Mouse (Mus musculus) stomach, postnatal 0 days (tissue): Measurements from ENCODE around the gene Misp. TPM values are rescaled to one million over a fixed set of nuclear protein-coding genes. Genes with fewer than 3 reads are reported as not detected.

Experiments used
- ATAC-seq: fragments of 200-750 bp; cut with Nextera tagmentation; 2 replicates; pipeline ENCODE4 v1.8.0; 2017; ENCODE audit not compliant: low FRiP score, low TSS enrichment
- DNase-seq: peaks from one replicate; pipeline ENCODE4 v3.0.0-alpha.2; 2016; ENCODE audit warnings: low spot score
- H3K27ac ChIP-seq: fragments of 300-500 bp; sonication (generic); replicated peaks from 2 replicates; pipeline ENCODE4 v1.5.1; 2014; ENCODE audit warnings: mild to moderate bottlenecking, control low read depth
- H3K27me3 ChIP-seq: fragments of 300-500 bp; sonication (generic); 2 replicates; pipeline ENCODE4 v1.6.1; 2014; ENCODE audit warnings: low read length; ENCODE audit not compliant: control insufficient read depth, insufficient read depth
- H3K36me3 ChIP-seq: fragments of 300-500 bp; sonication (generic); 2 replicates; pipeline ENCODE4 v1.6.1; 2014; ENCODE audit warnings: low read length, mixed read lengths; ENCODE audit not compliant: control insufficient read depth, insufficient read depth
- H3K4me1 ChIP-seq: fragments of 300-500 bp; sonication (generic); replicated peaks from 2 replicates; pipeline ENCODE4 v1.6.1; 2014; ENCODE audit warnings: antibody characterized with exemption; ENCODE audit not compliant: control insufficient read depth, insufficient read depth
- H3K4me2 ChIP-seq: fragments of 300-500 bp; sonication (generic); replicated peaks from 2 replicates; pipeline ENCODE4 v1.6.1; 2014; ENCODE audit warnings: low read depth, mild to moderate bottlenecking, control low read depth, moderate library complexity
- H3K4me3 ChIP-seq: fragments of 300-500 bp; sonication (generic); 2 replicates; pipeline ENCODE4 v1.5.1; 2014; ENCODE audit warnings: low read depth, low read length, control low read depth
- H3K9ac ChIP-seq: fragments of 300-500 bp; sonication (generic); 2 replicates; pipeline ENCODE4 v1.6.1; 2014; ENCODE audit warnings: mild to moderate bottlenecking, low read length, control low read depth, mixed read lengths
- H3K9me3 ChIP-seq: fragments of 300-500 bp; sonication (generic); 2 replicates; pipeline ENCODE4 v1.6.1; 2016; ENCODE audit warnings: low read length; ENCODE audit not compliant: control insufficient read depth
- CTCF ChIP-seq: IDR thresholded peaks from 2 replicates; pipeline ENCODE4 v1.5.1; 2016; ENCODE audit warnings: antibody characterized with exemption, low read depth, mild to moderate bottlenecking, moderate library complexity
- EP300 ChIP-seq: optimal IDR thresholded peaks from 2 replicates; pipeline ENCODE3; 2016; ENCODE audit warnings: antibody characterized with exemption
- WGBS: fragments of 180-500 bp; shearing (Covaris S2); extraction: QIAGEN DNeasy Blood & Tissue Kit; methylation state at CpG from one replicate; pipeline ENCODE4 v1.1.7; 2014; 5-methylcytosine and 5-hydroxymethylcytosine counted together
- polyA plus RNA-seq: library from polyadenylated mRNA; unstranded; fragments of >200 nt; fragmentation: Nextera tagmentation; extraction: Ambion mirVana; gene quantifications from 2 replicates; pipeline ENCODE4 v1.2.1, GENCODE M21; 2015

Gene Misp
- polyA plus RNA-seq, 1 experiment from 2014 or later: 58.0 TPM

GRCm38 (mm10) chr10:79865189-79865601, 44.4 kb downstream of the Misp start:
- H3K36me3 ChIP-seq: peaks cover 29% of the 10 kb centered on the region
- no peak overlapping the region for H3K27ac ChIP-seq
- ATAC-seq (peak; percentile 16), DNase-seq (no peak)
- no peaks in the 10 kb centered on the region for H3K9me3 ChIP-seq
- WGBS: 48% methylated on average over 12 of the region's 12 CpGs
- H3K4me1 ChIP-seq: no peaks in the 10 kb centered on the region
- H3K9ac ChIP-seq: no peak overlapping the region
- TF ChIP-seq CTCF (no peak), EP300 (no peak)
- H3K4me3 ChIP-seq: no peak overlapping the region
- no peak overlapping the region for H3K4me2 ChIP-seq
- no peaks in the 10 kb centered on the region for H3K27me3 ChIP-seq

- H3K9ac ChIP-seq: no peak overlapping the region
- H3K4me1 ChIP-seq: no peaks in the 10 kb centered on the region
- no peak for DNase-seq
- H3K36me3 ChIP-seq: peaks cover 23% of the 10 kb centered on the region
- 66% methylated on average over 19 of the region's 19 CpGs for WGBS
- peak; percentile 31; the same call in 1 of the 2 replicates for ATAC-seq
- no peaks in the 10 kb centered on the region for H3K9me3 ChIP-seq
- H3K4me2 ChIP-seq: no peak overlapping the region
- TF ChIP-seq CTCF (peak; percentile 69), EP300 (no peak)
- H3K27ac ChIP-seq: no peak overlapping the region
- H3K27me3 ChIP-seq: no peaks in the 10 kb centered on the region
- H3K4me3 ChIP-seq: no peak overlapping the region
Observed at GRCm38 (mm10) chr10:79865801-79866295, 45.1 kb downstream of the Misp start.

DNA sequence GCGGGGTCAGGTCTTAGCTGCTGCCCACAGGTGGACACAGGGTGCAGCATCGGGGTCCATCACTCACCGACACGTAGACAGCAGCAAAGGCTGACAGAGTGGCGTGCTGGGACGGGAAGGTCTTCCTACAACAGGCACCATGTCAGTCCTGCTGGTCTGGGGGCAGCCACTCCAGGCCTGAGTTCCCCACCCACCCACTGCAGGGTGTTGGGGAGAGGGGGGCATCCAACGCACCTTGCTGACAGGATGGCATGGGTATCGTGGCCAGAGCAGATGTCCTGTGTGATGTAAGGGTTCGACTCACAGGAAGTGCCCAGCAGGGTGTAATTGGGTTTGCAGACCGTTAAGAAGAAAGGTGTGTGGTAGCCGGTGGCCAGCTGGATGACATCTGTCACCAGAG, 45.8 kb downstream of the Misp start:
- no peak for TF ChIP-seq EP300
- TF ChIP-seq CTCF: no peak
- H3K9me3 ChIP-seq: no peaks in the 10 kb centered on the region
- 77% methylated on average over 11 of the region's 11 CpGs for WGBS
- ATAC-seq (no peak), DNase-seq (no peak)
- H3K4me2 ChIP-seq: no peak overlapping the region
- H3K4me1 ChIP-seq: no peaks in the 10 kb centered on the region
- H3K27me3 ChIP-seq: no peaks in the 10 kb centered on the region
- no peak overlapping the region for H3K9ac ChIP-seq
- no peak overlapping the region for H3K27ac ChIP-seq
- H3K36me3 ChIP-seq: peaks cover 16% of the 10 kb centered on the region
- H3K4me3 ChIP-seq: no peak overlapping the region

DNA sequence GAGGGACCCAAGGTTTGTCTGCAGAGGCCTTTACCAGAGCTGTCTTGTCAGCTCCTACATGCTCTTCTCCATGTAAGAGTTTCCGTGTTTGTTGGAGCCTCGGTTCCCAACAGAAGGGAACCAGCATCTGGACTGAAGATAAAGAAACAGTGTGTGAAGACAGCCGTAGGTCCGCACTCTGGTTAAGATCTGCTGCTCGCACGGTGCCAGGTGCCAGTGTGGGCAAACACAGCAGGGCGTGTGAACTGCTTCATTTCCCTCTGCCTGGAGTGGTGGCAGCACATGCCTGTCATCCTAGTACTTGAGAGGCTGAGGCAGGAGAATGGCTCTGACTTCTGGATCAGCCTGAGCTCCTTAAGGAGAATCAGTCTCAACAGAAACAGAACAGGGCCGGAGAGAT, 51.1 kb downstream of the Misp start:
- Histone ChIP-seq H3K4me3 (no peak overlapping the region), H3K4me2 (no peak overlapping the region), H3K9ac (no peak overlapping the region), H3K9me3 (no peaks in the 10 kb centered on the region), H3K27me3 (no peaks in the 10 kb centered on the region), H3K27ac (no peak overlapping the region), H3K36me3 (no peaks in the 10 kb centered on the region), H3K4me1 (no peaks in the 10 kb centered on the region)
- TF ChIP-seq EP300 (no peak), CTCF (no peak)
- DNase-seq: no peak
- 76% methylated on average over 8 of the region's 8 CpGs for WGBS
- ATAC-seq: no peak

GRCm38 (mm10) chr10:79872862-79873261, 52.1 kb downstream of the Misp start:
- H3K9ac ChIP-seq: no peak overlapping the region

DNA sequence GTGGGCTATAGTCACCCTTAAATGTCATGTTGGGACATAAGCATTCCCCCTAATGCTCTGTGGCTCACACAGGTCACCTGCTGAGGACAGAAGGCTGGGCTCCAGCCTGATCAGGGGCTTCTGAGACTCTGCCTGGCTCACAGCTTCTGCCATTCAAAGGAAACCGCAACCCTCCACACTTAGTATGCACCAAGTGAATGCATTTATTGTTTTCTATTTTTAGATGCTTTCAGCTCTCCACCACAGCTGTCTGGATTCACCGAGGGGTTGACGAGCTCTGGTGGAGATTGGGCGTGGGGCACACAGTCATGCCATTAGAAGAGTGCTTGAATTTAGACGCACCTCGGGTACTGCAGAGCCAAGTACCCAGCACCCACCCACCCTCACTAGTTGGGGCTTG, 52.5 kb downstream of the Misp start:
- WGBS: 25% methylated on average over 6 of the region's 6 CpGs
- Histone ChIP-seq H3K4me2 (no peak overlapping the region), H3K4me1 (no peaks in the 10 kb centered on the region), H3K36me3 (no peaks in the 10 kb centered on the region), H3K27ac (no peak overlapping the region), H3K27me3 (no peaks in the 10 kb centered on the region), H3K9ac (no peak overlapping the region), H3K9me3 (no peaks in the 10 kb centered on the region), H3K4me3 (no peak overlapping the region)
- TF ChIP-seq EP300: no peak
- no peak for TF ChIP-seq CTCF
- DNase-seq: no peak
- ATAC-seq: no peak

More at GRCm38 (mm10) chr10:79872862-79873261, 52.1 kb downstream of the Misp start:
- Histone ChIP-seq H3K4me1 (no peaks in the 10 kb centered on the region), H3K27ac (no peak overlapping the region), H3K9me3 (no peaks in the 10 kb centered on the region), H3K4me2 (no peak overlapping the region), H3K36me3 (no peaks in the 10 kb centered on the region), H3K4me3 (no peak overlapping the region), H3K27me3 (no peaks in the 10 kb centered on the region)
- 47% methylated on average over 3 of the region's 3 CpGs for WGBS
- ATAC-seq: no peak
- no peak for DNase-seq
- TF ChIP-seq CTCF (no peak), EP300 (no peak)
